Mouse (Mus musculus): ENCODE measurements around the gene Eif4b. TPM values are rescaled to one million over a fixed set of nuclear protein-coding genes. Genes with fewer than 3 reads are reported as not detected.
"Not testable (repeated sequence)": the region's sequence is repeated elsewhere in the genome, so short reads cannot be mapped to it uniquely, and the experiment has no call there.

Eif4b gene
- total RNA-seq, 2 experiments from 2014 or later = 179 to 184 TPM

GRCm38 (mm10) chr15:102074070-102074731 lies 628 bp downstream of the Eif4b start:
- peak; percentile 59 to 63 for DNase-seq (ENCODE audit: low spot score in 2 of 2)

GRCm38 (mm10) chr15:102074876-102075585 lies 1.5 kb downstream of the Eif4b start:
- DNase-seq (ENCODE audit: low spot score in 2 of 2) = no peak

GRCm38 (mm10) chr15:102077111-102077677 lies 3.6 kb downstream of the Eif4b start:
- DNase-seq (ENCODE audit: low spot score in 2 of 2) = no peak

- DNase-seq (ENCODE audit: low spot score in 2 of 2) = no peak
Observed at GRCm38 (mm10) chr15:102079221-102079620, 5.6 kb downstream of the Eif4b start.

GRCm38 (mm10) chr15:102079924-102080323 lies 6.4 kb downstream of the Eif4b start:
- DNase-seq (ENCODE audit: low spot score in 2 of 2) = not testable (repeated sequence)

GRCm38 (mm10) chr15:102080429-102080828 lies 6.9 kb downstream of the Eif4b start:
- DNase-seq (ENCODE audit: low spot score in 2 of 2) = no peak

- DNase-seq (ENCODE audit: low spot score in 2 of 2) = no peak
Observed at GRCm38 (mm10) chr15:102082148-102082547, 8.6 kb downstream of the Eif4b start.

- DNase-seq (ENCODE audit: low spot score in 2 of 2) = no peak
Observed at GRCm38 (mm10) chr15:102083028-102083427, 9.5 kb downstream of the Eif4b start.

- DNase-seq (ENCODE audit: low spot score in 2 of 2) = no peak
Observed at GRCm38 (mm10) chr15:102089914-102090585, 16.5 kb downstream of the Eif4b start.

- DNase-seq (ENCODE audit: low spot score in 2 of 2) = no peak
Observed at GRCm38 (mm10) chr15:102091063-102091679, 17.6 kb downstream of the Eif4b start.

GRCm38 (mm10) chr15:102091688-102092087 lies 18.1 kb downstream of the Eif4b start:
- DNase-seq (ENCODE audit: low spot score in 2 of 2) = no peak

GRCm38 (mm10) chr15:102092222-102092621 lies 18.6 kb downstream of the Eif4b start:
- DNase-seq (ENCODE audit: low spot score in 2 of 2) = no peak

- no peak for DNase-seq (ENCODE audit: low spot score in 2 of 2)
Observed at GRCm38 (mm10) chr15:102094157-102094556, 20.6 kb downstream of the Eif4b start.

GRCm38 (mm10) chr15:102094988-102095387 lies 21.4 kb downstream of the Eif4b start:
- no peak for DNase-seq (ENCODE audit: low spot score in 2 of 2)

GRCm38 (mm10) chr15:102097147-102097915 lies 23.8 kb downstream of the Eif4b start:
- DNase-seq (ENCODE audit: low spot score in 2 of 2) = no peak

GRCm38 (mm10) chr15:102097991-102098555 lies 24.5 kb downstream of the Eif4b start:
- DNase-seq (ENCODE audit: low spot score in 2 of 2) = no peak

- DNase-seq (ENCODE audit: low spot score in 2 of 2) = no peak
Observed at GRCm38 (mm10) chr15:102099260-102099659, 25.7 kb downstream of the Eif4b start.

GRCm38 (mm10) chr15:102099771-102100160 lies 26.2 kb downstream of the Eif4b start:
- DNase-seq (ENCODE audit: low spot score in 2 of 2) = no peak

- peak in 1 of 2 experiments; percentile 66 for DNase-seq (ENCODE audit: low spot score in 2 of 2)
Observed at GRCm38 (mm10) chr15:102100161-102100981, 26.8 kb downstream of the Eif4b start, which contains the start of gene Tns2. Gene Tns2 (plus strand): TSS chr15:102100413.
